Mouse (Mus musculus) liver, embryonic 12.5 days (tissue): ENCODE results near the gene A930004D18Rik. TPM values are rescaled to one million over a fixed set of nuclear protein-coding genes. Genes with fewer than 3 reads are reported as not detected.

Experiments
- ATAC-seq: fragments of 200-750 bp; cut with Nextera tagmentation; 2 replicates; pipeline ENCODE4 v1.8.0; 2017; ENCODE audit warnings: moderate number of reproducible peaks, mild to moderate bottlenecking, moderate library complexity
- H3K27ac ChIP-seq: fragments of 300-500 bp; sonication (generic); 2 replicates; pipeline ENCODE4 v1.5.1; 2016; ENCODE audit warnings: mild to moderate bottlenecking
- H3K27me3 ChIP-seq: fragments of 300-500 bp; sonication (generic); replicated peaks from 2 replicates; pipeline ENCODE4 v1.6.1; 2016; ENCODE audit warnings: mild to moderate bottlenecking, moderate library complexity
- H3K36me3 ChIP-seq: fragments of 300-500 bp; sonication (generic); 2 replicates; pipeline ENCODE4 v1.6.1; 2016; ENCODE audit warnings: mild to moderate bottlenecking, moderate library complexity
- H3K4me1 ChIP-seq: fragments of 300-500 bp; sonication (generic); 2 replicates; pipeline ENCODE4 v1.6.1; 2016
- H3K4me2 ChIP-seq: fragments of 300-500 bp; sonication (generic); 2 replicates; pipeline ENCODE4 v1.6.1; 2016; ENCODE audit warnings: mild to moderate bottlenecking, moderate library complexity
- H3K4me3 ChIP-seq: fragments of 300-500 bp; sonication (generic); 2 replicates; pipeline ENCODE4 v1.5.1; 2016; ENCODE audit warnings: mild to moderate bottlenecking, moderate library complexity
- H3K9ac ChIP-seq: fragments of 300-500 bp; sonication (generic); 2 replicates; pipeline ENCODE4 v1.6.1; 2016; ENCODE audit warnings: mild to moderate bottlenecking, moderate library complexity
- H3K9me3 ChIP-seq: fragments of 300-500 bp; sonication (generic); replicated peaks from 2 replicates; pipeline ENCODE4 v1.6.1; 2016; ENCODE audit warnings: mild to moderate bottlenecking, moderate library complexity
- WGBS: fragments of 180-500 bp; shearing (Covaris S2); methylation state at CpG from one replicate; pipeline ENCODE4 v1.1.7; 2016; ENCODE audit not compliant: insufficient replicate concordance; 5-methylcytosine and 5-hydroxymethylcytosine counted together
- polyA plus RNA-seq: library from polyadenylated mRNA; unstranded; fragments of >200 nt; fragmentation: Nextera tagmentation; extraction: Ambion mirVana; gene quantifications from 2 replicates; pipeline ENCODE4 v1.2.1, GENCODE M21; 2016

Gene A930004D18Rik
- polyA plus RNA-seq, 1 experiment from 2014 or later, result 2.8 TPM

DNA sequence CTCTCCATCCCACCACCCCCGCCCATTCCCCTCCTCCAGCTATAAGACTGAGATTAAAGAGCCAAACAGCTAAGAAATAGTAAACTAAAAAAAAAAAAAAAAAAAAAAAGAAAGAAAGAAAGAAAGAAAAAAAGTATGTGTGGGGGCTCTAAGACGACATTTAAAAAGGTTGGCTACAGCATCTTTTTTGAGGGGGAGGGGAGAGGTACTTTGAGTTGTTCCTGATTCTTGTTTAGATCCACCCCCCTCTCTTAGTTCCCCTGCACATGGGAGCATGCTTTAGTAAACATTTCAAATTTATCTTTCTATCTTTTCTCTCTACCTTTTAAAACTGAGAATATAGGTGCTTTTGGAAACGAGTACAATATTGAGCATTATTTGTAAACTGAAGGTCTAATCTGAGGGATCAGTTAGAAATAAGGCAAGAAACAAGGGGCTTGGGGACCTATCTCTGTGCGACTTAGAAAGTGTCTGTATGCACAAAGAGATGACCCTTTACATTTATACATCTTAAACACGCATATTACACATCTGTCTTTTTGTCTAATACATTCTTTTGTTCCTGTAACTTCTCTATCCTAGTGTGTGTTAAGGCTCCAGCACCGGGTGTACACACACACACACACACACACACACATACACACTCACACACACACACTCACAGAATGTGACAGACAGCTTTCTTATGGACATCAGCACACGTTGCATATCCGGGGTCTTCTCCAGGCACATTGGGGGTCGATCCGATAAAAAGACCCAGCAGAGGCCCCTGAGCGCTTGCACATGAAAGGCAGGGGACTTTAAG, 13.7 kb upstream of the A930004D18Rik start:
- Histone ChIP-seq H3K4me1 (peaks cover 55% of the 10 kb centered on the region), H3K36me3 (no peaks in the 10 kb centered on the region), H3K4me3 (no peak overlapping the region), H3K4me2 (peak overlapping the region; percentile 99), H3K9me3 (no peaks in the 10 kb centered on the region), H3K9ac (no peak overlapping the region), H3K27me3 (peaks cover 62% of the 10 kb centered on the region), H3K27ac (no peak overlapping the region)
- no peak for ATAC-seq
- 45% methylated on average over 11 of the region's 11 CpGs for WGBS

DNA sequence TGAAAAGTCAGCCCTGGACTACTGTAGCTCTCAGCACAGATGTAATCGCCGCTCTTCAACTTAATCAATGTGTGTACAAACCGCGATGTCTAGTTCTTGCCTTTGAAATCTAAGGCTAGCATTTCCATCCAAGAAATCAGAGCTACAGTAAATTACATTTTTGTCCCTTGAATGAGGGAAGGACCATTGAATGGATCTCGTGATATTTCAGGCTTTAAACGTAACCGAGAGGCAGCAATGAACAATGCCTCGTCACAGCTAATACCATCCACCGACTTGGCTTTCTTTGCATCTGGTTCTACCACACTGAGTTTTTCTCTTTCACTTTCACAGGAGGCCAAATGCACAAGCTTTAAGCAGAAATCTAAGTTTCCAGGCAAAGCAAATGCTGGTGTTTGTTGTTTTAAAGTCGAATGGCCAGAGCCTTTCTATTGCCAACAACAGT, 13.0 kb upstream of the A930004D18Rik start:
- no peak overlapping the region; the same call in 1 of the 2 replicates for H3K27ac ChIP-seq
- no peaks in the 10 kb centered on the region for H3K9me3 ChIP-seq
- H3K36me3 ChIP-seq, result no peaks in the 10 kb centered on the region
- peaks cover 56% of the 10 kb centered on the region for H3K4me1 ChIP-seq
- H3K4me3 ChIP-seq, result peak overlapping the region; percentile 19; the same call in 1 of the 2 replicates
- no peak for ATAC-seq
- peaks cover 68% of the 10 kb centered on the region for H3K27me3 ChIP-seq
- 19% methylated on average over 10 of the region's 10 CpGs for WGBS
- H3K9ac ChIP-seq, result no peak overlapping the region
- H3K4me2 ChIP-seq, result peak overlapping the region; percentile 99

DNA sequence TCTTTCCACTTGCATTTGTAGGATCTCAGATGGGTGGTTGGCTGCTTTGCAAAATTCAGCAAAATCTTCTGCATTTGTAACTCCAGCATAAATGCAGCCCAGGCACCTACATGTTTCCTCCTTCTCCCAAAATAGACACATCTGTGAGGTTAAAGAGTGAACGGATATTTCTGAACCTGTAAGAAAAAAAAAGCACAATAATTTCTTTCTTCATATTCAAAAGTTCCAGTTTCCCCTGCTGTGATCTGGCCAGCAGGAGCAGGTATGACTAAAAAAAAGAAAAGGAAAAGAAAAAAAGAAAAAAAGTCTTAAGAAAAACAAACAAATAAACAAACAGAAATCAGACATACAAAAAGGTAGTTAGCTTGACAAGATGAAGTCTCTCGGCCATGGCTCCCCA, 12.5 kb upstream of the A930004D18Rik start:
- Histone ChIP-seq H3K4me1 (peaks cover 51% of the 10 kb centered on the region), H3K9ac (no peak overlapping the region), H3K27ac (0 out of 2 replicates have a peak overlapping the region, but pooled peaks have one; percentile 60), H3K4me2 (peak overlapping the region; percentile 99), H3K36me3 (no peaks in the 10 kb centered on the region), H3K9me3 (no peaks in the 10 kb centered on the region), H3K4me3 (no peak overlapping the region), H3K27me3 (peaks cover 74% of the 10 kb centered on the region)
- WGBS, result 15% methylated on average over 2 of the region's 2 CpGs
- no peak for ATAC-seq

DNA sequence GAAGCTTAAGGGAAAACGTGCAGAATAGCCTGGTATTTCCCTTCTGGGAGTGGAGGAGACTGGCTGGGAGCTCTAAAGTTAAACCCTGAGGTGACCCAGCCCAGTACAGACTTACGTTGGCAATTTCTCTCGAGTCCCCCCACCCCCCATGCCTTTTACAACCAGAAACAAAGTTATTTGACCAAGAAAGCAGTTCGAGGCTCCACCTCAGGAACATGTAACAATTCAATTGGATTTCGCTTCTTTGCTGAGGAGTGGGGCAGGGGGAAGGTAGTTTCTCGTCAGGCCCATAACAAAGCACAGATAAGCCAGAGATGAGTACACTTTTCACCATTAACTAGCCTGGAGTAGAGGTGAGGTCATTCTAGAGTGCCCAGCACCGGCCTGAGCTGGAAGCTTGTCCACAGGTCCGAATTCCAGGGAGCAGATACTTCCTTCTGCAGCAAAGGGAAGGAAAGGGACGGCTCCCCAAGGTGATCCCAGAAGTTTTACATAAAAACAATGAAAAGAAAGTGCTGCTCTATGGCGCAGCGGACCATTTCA, 11.8 kb upstream of the A930004D18Rik start:
- Histone ChIP-seq H3K27me3 (peaks cover 80% of the 10 kb centered on the region), H3K9me3 (no peaks in the 10 kb centered on the region), H3K36me3 (no peaks in the 10 kb centered on the region), H3K9ac (peak overlapping the region; percentile 46), H3K4me2 (peak overlapping the region; percentile 99), H3K4me3 (peak overlapping the region; percentile 79), H3K27ac (peak overlapping the region; percentile 60; the same call in 1 of the 2 replicates), H3K4me1 (peaks cover 46% of the 10 kb centered on the region)
- no peak for ATAC-seq
- 15% methylated on average over 11 of the region's 11 CpGs for WGBS

DNA sequence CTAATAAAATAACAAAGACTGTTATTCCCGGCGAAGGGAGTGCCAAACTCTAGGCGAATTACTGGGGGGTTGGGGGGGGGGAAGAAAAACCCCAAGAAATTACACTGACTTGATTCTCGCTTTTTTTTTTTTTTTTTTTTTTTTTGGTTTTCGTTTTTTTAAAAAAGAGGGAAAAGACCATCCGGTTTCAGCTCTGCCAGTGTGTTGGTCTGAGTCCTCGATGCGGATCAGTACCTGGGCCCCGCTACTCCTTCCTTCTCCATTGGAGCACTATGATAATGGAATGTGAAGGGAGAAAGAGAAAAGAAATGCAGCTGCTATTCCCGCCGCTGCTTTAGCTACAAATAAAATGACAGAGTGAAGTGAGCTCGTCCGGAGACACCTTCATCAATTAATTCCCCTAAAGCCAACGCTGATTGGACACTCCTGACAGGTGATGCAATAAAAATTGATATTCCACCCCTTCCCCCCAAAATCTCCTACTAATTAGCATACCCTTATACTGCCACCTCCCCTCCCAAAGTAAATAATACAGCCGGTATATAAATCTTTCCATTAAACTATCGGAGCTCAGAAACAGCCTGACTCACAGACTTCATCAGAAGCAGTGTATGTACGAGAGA, 11.0 kb upstream of the A930004D18Rik start, which contains the start of gene Skida1:
Skida1 (minus strand) TSS at position 599 of the 623 bp plus-strand sequence.
- no peaks in the 10 kb centered on the region for H3K36me3 ChIP-seq
- H3K9me3 ChIP-seq, result no peaks in the 10 kb centered on the region
- peak within 1 kb of the TSS; percentile 82 for H3K9ac ChIP-seq
- no peak for ATAC-seq
- WGBS, result 3% methylated on average over 16 of the region's 17 CpGs
- peak within 1 kb of the TSS; percentile 79 for H3K4me3 ChIP-seq
- H3K4me2 ChIP-seq, result peak within 1 kb of the TSS; percentile 99
- peaks cover 45% of the 10 kb centered on the region for H3K4me1 ChIP-seq
- H3K27me3 ChIP-seq, result peaks cover 80% of the 10 kb centered on the region
- H3K27ac ChIP-seq, result peak within 1 kb of the TSS; percentile 85

DNA sequence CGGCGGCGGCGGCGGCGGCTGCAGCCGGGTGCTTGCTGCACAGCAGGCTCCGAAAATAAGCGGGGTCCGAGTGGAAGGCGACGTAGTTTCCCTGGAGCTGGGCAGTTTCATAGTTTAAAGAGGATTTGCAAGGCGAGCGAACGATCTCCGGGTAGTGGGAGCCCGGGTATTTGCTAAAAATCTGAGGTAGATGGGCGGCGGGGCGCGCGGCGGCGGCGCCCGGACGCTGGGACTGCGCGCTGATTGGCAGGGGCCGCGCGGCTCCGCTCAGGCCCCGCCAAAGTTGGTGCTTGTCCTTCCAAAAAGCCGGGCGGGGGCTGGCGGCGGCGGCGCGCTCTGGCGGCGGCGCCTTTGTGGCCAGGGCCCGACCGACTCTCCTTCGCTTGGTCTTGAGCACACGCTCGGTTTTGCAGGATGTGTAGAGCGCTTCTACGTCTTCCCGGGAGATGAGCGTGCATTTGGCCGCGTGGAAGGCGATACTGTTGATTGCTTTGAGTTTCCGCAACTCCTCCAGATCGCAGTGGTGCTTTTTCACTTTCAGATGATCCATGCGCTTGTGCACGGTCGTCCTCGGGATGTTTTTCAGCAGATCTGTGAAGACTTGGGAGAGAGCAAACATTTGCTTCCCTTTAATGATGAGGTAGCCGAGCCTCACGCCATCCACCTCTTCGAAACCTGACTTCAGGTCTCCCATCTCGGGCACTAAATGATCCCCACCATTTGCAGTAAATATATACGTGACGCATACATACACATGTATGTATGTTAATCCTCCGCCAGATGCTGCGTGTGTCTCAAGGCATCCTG, 10.3 kb upstream of the A930004D18Rik start:
- Histone ChIP-seq H3K9me3 (no peaks in the 10 kb centered on the region), H3K27me3 (peaks cover 76% of the 10 kb centered on the region)
- under 1% methylated on average over 70 of the region's 70 CpGs for WGBS

DNA sequence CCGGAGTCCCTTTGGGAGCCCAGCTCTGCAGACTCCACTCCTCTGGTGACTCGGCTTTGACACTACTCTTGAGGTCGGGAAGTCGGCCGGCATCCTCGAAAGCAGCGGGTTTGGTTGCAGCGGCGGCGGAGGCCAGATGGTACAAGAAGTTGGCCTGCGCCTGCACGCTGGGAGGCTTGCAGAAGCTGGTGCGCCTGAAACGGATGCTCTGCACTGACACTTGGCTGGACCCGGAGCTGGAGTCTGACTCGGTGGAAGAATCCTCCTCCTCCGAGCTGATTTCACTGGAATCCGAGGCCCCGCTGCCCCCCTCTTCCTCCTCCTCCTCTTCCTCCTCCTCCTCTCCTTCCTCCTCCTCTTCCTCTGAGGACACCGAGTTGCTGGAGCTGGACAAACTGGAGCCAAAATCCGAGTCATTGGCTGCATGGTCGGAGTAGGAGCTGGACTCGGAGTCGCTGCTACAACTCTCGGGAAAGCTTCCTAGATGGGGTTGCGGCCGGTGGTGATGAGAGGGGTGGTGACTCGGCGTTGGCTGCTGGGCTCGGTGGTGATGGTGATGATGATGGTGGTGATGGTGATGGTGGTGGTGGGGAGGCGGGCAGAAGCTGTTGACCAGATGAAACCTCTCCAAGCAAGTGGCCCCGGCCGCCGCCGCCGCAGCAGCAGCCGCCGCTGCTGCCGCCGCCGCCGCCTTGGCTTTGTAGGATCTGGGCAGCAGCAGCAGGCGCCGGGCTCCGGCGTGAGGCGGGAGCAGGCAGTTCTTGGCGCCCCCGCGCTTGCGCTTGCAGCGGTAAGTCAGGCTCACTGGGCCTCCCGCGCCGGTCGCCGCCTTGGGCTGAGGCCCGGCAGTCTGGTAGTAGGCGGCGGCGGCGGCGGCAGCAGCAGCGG, 9.5 kb upstream of the A930004D18Rik start:
- Histone ChIP-seq H3K36me3 (no peaks in the 10 kb centered on the region), H3K4me1 (peaks cover 45% of the 10 kb centered on the region), H3K27ac (peak overlapping the region; percentile 85), H3K27me3 (peaks cover 76% of the 10 kb centered on the region), H3K4me3 (peak overlapping the region; percentile 79), H3K9me3 (no peaks in the 10 kb centered on the region), H3K4me2 (peak overlapping the region; percentile 99), H3K9ac (peak overlapping the region; percentile 82)
- under 1% methylated on average over 58 of the region's 64 CpGs for WGBS
- ATAC-seq, result peak; percentile 78

More for the DNA sequence above, 10.3 kb upstream of the A930004D18Rik start:
- Histone ChIP-seq H3K36me3 (no peaks in the 10 kb centered on the region), H3K4me3 (peak overlapping the region; percentile 79), H3K9ac (peak overlapping the region; percentile 82), H3K27ac (peak overlapping the region; percentile 85), H3K4me1 (peaks cover 45% of the 10 kb centered on the region), H3K4me2 (peak overlapping the region; percentile 99)
- peak; percentile 88 for ATAC-seq

DNA sequence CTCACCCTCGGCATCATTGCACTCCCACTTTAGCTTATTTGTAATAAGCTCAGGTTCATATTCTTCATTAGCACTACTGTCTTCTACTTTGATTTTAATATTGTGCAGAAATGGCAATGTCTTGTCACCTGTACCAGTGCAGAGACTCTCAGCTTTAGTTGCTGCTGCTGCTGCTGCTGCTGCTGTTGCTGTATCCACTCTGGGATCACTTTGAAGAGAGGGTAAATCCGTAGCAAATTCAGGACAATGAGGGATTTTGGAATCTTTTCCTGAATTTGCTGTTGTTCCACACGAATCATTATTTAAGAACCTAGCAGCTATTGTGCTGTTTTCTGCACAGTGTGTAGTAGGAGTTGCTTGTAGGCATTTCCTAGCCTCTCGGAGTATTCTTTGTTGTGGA, 8.6 kb upstream of the A930004D18Rik start:
- Histone ChIP-seq H3K36me3 (no peaks in the 10 kb centered on the region), H3K4me2 (peak overlapping the region; percentile 99), H3K4me3 (peak overlapping the region; percentile 79), H3K4me1 (peaks cover 47% of the 10 kb centered on the region), H3K27me3 (peaks cover 76% of the 10 kb centered on the region), H3K9me3 (no peaks in the 10 kb centered on the region), H3K9ac (peak overlapping the region; percentile 82), H3K27ac (no peak overlapping the region)
- ATAC-seq, result no peak
- WGBS, result 9% methylated on average over 4 of the region's 4 CpGs

DNA sequence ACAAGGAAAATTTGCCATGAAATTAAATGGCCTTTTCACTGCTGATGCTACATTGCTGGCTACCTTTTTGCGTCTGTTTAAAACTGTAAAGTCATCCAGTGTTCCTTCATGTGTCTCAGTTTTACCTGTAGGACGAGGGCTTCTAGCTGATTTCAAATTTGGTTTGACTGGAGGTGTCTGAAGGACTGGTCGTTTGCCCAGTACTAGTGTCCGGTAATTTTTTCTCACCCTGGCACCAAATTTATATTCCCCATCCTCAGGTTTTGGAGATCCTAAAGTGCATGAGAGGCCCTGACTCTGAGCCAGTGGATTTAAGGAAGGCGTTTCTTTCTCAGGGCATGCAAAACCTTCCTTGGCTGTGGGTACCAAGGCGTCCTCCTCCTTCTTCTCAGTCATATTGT, 8.2 kb upstream of the A930004D18Rik start:
- no peak overlapping the region for H3K9ac ChIP-seq
- peak overlapping the region; percentile 99 for H3K4me2 ChIP-seq
- no peak overlapping the region for H3K27ac ChIP-seq
- peaks cover 77% of the 10 kb centered on the region for H3K27me3 ChIP-seq
- H3K4me1 ChIP-seq, result peaks cover 48% of the 10 kb centered on the region
- WGBS, result 41% methylated on average over 6 of the region's 6 CpGs
- H3K9me3 ChIP-seq, result no peaks in the 10 kb centered on the region
- ATAC-seq, result no peak
- H3K36me3 ChIP-seq, result no peaks in the 10 kb centered on the region
- peak overlapping the region; percentile 79 for H3K4me3 ChIP-seq

DNA sequence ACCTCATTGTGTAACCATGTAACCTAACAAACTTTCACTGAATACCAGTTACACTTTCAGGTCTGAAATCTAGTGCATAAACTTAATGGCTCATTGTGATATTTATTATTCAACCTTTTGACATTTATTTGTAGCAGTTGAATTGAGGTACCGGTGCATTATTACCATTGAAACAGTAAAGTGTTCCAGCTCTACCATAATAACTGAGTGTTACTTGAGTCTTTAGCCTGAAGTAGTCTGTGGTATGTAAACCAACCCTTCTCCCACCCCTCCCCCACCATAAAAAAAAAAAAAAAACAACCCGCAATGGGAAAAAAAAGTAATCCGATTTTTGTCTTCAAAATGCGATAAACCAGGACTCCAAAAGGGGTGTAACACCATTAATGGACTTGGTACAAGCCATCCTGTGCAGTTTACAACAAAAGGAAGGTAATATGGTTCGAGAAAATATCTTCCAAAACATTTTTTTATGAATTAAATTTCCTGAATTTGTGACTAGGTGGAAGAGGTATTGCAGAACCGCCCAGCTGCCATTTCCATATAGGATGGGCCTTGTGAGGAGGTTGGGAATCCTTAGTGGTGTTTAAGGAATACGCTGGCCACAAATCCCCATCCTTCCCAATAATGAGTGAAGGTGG, 7.7 kb upstream of the A930004D18Rik start:
- no peak for ATAC-seq
- Histone ChIP-seq H3K4me1 (peaks cover 48% of the 10 kb centered on the region), H3K27me3 (peaks cover 77% of the 10 kb centered on the region)

More for the DNA sequence above, 7.7 kb upstream of the A930004D18Rik start:
- Histone ChIP-seq H3K4me2 (peak overlapping the region; percentile 99), H3K9ac (no peak overlapping the region), H3K4me3 (peak overlapping the region; percentile 79; the same call in 1 of the 2 replicates), H3K27ac (no peak overlapping the region), H3K9me3 (no peaks in the 10 kb centered on the region), H3K36me3 (no peaks in the 10 kb centered on the region)
- WGBS, result 40% methylated on average over 7 of the region's 7 CpGs
